Mouse (Mus musculus) midbrain, embryonic 10.5 days (tissue): ENCODE measurements at regions not wholly inside any gene's neighbourhood (a gene's known extent, or its start where the extent isn't known, plus 50 kb on each side); places are given as distances from the start of the nearest gene placed in this dataset.

Source experiments
- DNase-seq: peaks from one replicate; pipeline ENCODE4 v3.0.0-alpha.2; 2017; ENCODE audit warnings: low spot score
- H3K27ac ChIP-seq: fragments of 300-500 bp; sonication (generic); replicated peaks from 2 replicates; pipeline ENCODE4 v1.5.1; 2016; ENCODE audit warnings: mild to moderate bottlenecking
- H3K27me3 ChIP-seq: fragments of 300-500 bp; sonication (generic); 2 replicates; pipeline ENCODE4 v1.6.1; 2016; ENCODE audit warnings: low read depth, mild to moderate bottlenecking; ENCODE audit not compliant: poor library complexity, severe bottlenecking
- H3K36me3 ChIP-seq: fragments of 300-500 bp; sonication (generic); 2 replicates; pipeline ENCODE4 v1.6.1; 2016; ENCODE audit warnings: mild to moderate bottlenecking, moderate library complexity
- H3K4me1 ChIP-seq: fragments of 300-500 bp; sonication (generic); 2 replicates; pipeline ENCODE4 v1.6.1; 2016
- H3K4me3 ChIP-seq: fragments of 300-500 bp; sonication (generic); 2 replicates; pipeline ENCODE4 v1.5.1; 2016; ENCODE audit warnings: mild to moderate bottlenecking, moderate library complexity
- H3K9me3 ChIP-seq: fragments of 300-500 bp; sonication (generic); replicated peaks from 2 replicates; pipeline ENCODE4 v1.6.1; 2016; ENCODE audit warnings: mild to moderate bottlenecking
- WGBS: fragments of 180-500 bp; shearing (Covaris S2); methylation state at CpG from one replicate; pipeline ENCODE4 v1.1.7; 2016; 5-methylcytosine and 5-hydroxymethylcytosine counted together

DNA sequence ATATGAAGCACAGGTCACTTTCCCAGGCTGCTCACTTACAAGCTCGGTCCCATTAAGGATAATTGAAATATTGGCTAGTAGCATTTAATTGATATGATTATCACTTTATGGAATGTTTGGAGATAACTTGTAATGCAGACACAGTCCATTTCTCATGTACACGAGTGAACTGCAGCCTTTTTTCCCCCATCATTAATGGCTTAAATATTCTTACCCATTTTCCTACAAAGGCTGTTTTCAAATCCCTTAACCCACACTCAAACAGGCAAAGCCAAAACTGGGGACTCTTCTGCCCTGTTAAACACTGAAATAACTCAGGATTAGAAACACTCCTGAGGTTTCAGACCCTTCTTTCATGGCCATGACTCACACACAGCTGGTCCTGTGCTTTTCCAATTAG, 649.2 kb upstream of the Tenm3 start:
- Histone ChIP-seq H3K27me3 (no peaks in the 10 kb centered on the region), H3K4me3 (no peak overlapping the region), H3K4me1 (no peaks in the 10 kb centered on the region), H3K9me3 (no peaks in the 10 kb centered on the region), H3K36me3 (no peaks in the 10 kb centered on the region), H3K27ac (no peak overlapping the region)
- DNase-seq = no peak
- WGBS = 80% methylated on average over 2 of the region's 2 CpGs

DNA sequence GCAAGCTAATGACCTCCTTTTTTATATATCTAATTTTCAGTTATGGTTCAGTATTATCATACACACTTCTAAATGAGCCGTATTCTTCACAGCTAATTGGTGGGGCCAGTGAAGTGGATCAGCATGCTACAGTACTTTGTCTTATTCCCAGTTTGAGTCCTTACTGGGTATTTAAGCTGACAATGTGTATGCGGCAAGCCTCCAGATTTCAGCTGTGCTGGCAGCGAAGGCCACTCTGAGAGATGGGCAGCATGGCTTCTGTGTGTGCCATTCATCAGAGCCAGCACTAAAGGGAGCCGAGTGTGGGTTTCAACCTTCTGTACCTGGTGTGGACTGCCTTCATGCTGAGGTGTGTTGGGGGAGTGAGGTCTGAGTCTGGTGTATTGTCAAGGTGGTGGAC, 641.5 kb upstream of the Tenm3 start:
- Histone ChIP-seq H3K4me1 (no peaks in the 10 kb centered on the region), H3K4me3 (no peak overlapping the region), H3K27me3 (no peaks in the 10 kb centered on the region), H3K9me3 (no peaks in the 10 kb centered on the region), H3K27ac (no peak overlapping the region), H3K36me3 (no peaks in the 10 kb centered on the region)
- WGBS = 86% methylated on average over 4 of the region's 4 CpGs
- DNase-seq = no peak

DNA sequence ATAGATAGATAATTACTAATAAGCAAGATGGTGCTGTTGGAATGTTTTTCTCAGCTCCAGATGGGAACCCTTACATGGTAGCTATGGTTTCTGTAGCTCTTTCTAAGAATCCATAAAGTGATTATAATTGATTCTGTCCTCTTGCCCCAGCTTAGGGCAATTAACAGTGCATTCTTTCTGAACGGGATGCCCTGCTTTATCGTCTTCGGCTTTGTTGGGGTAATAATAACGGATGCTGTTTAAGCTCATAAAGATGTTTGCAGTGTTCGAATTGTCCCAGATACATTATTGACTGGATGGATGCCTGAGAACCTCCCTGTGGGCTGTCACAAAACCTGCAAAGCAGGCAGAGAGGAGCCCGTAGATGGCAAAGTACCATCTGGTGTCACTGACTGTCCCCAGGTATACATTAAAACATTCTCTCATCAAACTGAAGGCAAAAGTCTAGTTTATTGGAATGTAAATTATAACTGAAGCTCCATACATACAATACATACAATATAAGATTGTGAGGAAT, 637.8 kb upstream of the Tenm3 start:
- Histone ChIP-seq H3K27me3 (no peaks in the 10 kb centered on the region), H3K27ac (no peak overlapping the region), H3K9me3 (no peaks in the 10 kb centered on the region), H3K4me3 (no peak overlapping the region), H3K4me1 (no peaks in the 10 kb centered on the region), H3K36me3 (no peaks in the 10 kb centered on the region)
- DNase-seq = no peak
- 85% methylated on average over 6 of the region's 6 CpGs for WGBS

DNA sequence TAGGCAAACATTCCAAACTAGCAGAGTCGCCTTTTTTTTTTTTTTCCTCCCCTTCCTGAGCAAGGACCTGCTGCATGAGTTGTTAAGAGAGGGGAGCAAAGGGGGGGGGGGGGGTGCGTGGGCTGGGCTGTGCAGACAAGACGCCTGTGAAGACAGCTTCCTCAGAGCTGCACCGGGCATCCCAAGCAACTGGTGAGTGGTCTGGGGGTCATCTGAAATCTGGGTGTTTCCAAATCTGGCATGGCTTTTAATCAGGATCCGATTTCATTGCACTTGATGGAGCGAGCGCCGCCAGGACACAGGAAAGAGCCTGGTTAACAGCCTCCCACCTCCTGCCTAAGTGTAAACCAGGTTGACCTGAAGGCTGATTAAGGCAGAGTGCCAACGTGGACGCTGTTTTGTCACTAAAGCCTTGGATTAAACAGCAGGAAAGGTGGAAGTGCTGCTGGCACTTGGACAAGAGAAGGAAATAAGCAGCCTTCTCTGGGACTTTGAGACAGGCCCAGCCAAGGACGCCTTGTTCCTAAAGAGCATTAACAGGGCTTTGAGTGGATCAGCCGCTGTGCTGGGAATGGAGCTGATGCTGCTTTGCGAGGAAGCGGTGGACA, 622.3 kb upstream of the Tenm3 start:
- 48% methylated on average over 14 of the region's 14 CpGs for WGBS
- peak overlapping the region; percentile 55; the same call in 1 of the 2 replicates for H3K27ac ChIP-seq

DNA sequence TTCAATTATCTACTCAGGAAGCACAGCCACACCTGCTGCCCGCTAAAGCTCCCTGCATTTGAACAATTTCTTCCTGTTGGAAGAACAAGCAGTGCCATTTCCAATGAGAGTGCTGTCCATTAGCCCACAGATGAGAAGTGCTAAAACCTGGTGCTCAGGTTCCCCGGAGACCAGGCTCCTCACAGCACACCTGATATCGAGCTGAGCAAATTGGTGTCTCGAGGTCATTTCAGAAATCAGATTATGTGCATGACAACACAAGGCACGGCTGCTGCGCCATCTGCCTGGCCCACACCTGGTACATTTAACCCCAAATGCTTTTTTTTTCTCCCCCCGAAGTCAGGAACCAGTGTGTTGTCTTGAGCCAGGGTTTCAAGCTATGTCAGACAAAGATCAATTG, 621.3 kb upstream of the Tenm3 start:
- Histone ChIP-seq H3K27ac (no peak overlapping the region), H3K27me3 (no peaks in the 10 kb centered on the region), H3K9me3 (no peaks in the 10 kb centered on the region), H3K36me3 (no peaks in the 10 kb centered on the region), H3K4me1 (peaks cover 42% of the 10 kb centered on the region), H3K4me3 (no peak overlapping the region)
- no peak for DNase-seq
- 80% methylated on average over 7 of the region's 7 CpGs for WGBS

More for the DNA sequence above, 622.3 kb upstream of the Tenm3 start:
- Histone ChIP-seq H3K36me3 (no peaks in the 10 kb centered on the region), H3K4me1 (peaks cover 37% of the 10 kb centered on the region), H3K4me3 (no peak overlapping the region), H3K27me3 (no peaks in the 10 kb centered on the region), H3K9me3 (no peaks in the 10 kb centered on the region)
- no peak for DNase-seq

DNA sequence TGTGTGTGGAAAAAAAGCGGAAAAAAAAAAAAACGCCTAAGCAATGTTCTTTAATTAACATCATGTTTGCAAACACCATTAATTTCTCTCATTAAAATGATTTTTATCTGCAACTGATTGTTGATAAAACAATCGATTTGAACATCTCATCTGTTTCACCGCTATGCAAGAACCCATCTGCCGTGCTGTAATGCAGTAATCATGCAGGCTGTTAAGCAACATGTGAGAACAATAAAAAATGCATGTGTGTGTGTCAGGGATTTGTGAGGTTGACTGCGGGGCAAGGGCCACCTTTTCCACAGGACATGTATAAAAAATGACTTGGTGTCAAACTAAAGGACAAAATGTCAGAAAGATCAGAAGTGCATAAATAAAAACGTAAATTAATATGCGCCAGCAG, 618.9 kb upstream of the Tenm3 start:
- 65% methylated on average over 8 of the region's 8 CpGs for WGBS
- Histone ChIP-seq H3K27me3 (no peaks in the 10 kb centered on the region), H3K36me3 (no peaks in the 10 kb centered on the region), H3K27ac (peak overlapping the region; percentile 38; the same call in 1 of the 2 replicates), H3K9me3 (no peaks in the 10 kb centered on the region), H3K4me3 (no peak overlapping the region), H3K4me1 (peaks cover 42% of the 10 kb centered on the region)
- DNase-seq = no peak

DNA sequence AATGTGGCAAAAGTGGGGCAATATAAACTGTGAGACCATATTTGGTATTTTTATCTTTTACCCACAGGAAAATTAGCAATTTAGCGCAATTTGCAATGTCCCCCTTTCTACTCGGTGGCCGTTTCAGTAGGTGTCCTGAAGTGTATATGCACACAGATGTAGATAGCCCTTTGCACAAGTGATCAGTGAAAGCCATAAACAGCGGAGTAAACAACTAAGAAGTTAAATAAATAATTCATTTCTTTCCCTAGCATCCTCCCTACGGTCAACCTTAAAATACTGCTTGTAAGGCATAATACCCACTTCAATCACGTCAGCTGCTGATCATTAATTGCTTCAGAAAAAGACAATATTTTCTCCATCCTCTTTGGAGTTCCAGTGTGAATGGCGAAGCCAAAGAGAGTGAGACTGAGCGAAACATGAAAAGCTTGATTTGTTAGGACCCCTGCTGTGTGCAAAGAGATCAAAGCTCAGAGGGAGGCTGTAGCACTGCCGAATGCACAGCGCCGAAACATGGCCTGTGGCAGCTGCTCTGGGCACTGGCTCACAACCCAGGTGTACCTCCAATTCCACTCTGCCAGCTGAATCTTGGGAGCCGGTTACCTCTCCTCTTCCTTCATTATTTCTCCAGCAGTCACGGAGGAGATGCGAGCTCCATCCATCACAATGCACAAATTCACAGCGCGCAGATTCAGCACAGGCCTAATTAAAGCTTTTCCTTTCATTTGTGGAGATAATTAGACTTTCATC, 618.1 kb upstream of the Tenm3 start:
- Histone ChIP-seq H3K36me3 (no peaks in the 10 kb centered on the region), H3K4me1 (peaks cover 42% of the 10 kb centered on the region), H3K9me3 (no peaks in the 10 kb centered on the region), H3K27me3 (no peaks in the 10 kb centered on the region), H3K4me3 (peak overlapping the region; percentile 34; the same call in 1 of the 2 replicates), H3K27ac (peak overlapping the region; percentile 67)
- 16% methylated on average over 16 of the region's 16 CpGs for WGBS
- peak; percentile 62 for DNase-seq

DNA sequence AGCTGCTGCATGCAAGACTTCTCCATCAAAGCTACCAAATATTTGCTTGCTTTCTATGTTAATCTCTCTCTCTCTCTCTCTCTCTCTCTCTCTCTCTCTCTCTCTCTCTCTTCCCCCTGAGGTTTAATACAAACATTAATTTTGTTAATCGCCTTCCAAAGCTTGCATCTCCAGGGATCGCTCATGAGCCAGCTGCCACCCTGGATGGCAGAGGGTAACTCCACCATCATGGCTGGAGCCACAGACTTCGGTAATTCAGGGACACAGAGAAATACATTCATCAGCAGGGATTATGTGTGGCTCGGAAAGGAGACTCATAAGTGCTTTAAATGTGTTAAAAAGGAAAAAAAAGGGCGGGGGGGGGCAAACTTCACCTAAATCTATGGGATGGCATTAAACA, 601.7 kb upstream of the Tenm3 start:
- Histone ChIP-seq H3K27ac (no peak overlapping the region), H3K27me3 (no peaks in the 10 kb centered on the region; the same call in 1 of the 2 replicates), H3K36me3 (no peaks in the 10 kb centered on the region), H3K4me3 (no peak overlapping the region), H3K9me3 (no peaks in the 10 kb centered on the region), H3K4me1 (peaks cover 38% of the 10 kb centered on the region)
- WGBS = 72% methylated on average over 5 of the region's 5 CpGs
- DNase-seq = no peak

DNA sequence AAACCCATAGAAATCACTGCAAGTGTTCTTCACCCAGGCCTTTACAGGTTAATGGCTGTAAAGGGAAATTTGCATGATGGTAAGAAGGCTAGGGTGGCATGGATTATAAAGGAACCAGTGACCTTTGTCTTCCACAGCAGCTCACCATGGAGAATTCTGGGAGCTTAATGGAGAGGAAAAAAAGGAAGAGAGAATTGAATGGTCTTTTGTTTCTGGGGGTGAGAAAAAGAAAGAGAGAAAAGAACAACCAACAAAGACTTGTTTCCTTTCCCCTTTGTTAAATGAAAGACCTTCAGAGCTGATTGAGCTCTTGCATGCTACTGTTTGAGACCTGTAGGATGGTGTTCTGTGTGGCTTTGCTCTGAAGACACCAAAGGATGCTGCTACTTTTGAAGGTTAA, 597.5 kb upstream of the Tenm3 start:
- no peak for DNase-seq
- Histone ChIP-seq H3K27me3 (no peaks in the 10 kb centered on the region; the same call in 1 of the 2 replicates), H3K9me3 (no peaks in the 10 kb centered on the region), H3K27ac (no peak overlapping the region), H3K36me3 (no peaks in the 10 kb centered on the region), H3K4me3 (no peak overlapping the region), H3K4me1 (peaks cover 45% of the 10 kb centered on the region)

DNA sequence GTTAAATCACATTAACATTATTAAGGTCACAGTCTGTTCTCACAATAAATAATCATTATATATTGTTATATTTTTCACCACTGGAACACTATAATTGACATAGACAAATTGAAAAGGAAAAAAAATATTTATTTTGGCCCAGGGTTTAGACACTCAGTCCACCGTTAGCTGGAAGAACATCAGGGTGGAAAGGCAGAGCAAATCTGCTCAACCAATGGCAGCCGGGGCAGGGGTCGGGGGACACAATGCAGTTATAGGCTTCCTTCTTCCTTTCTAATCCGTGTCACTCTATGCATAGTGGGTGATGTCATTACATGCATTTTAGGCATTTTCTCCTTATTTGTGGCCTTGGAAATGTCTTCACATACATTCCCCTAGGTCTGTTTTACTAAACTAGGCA, 552.8 kb upstream of the Tenm3 start:
- Histone ChIP-seq H3K4me3 (no peak overlapping the region), H3K27ac (no peak overlapping the region), H3K4me1 (no peaks in the 10 kb centered on the region), H3K36me3 (no peaks in the 10 kb centered on the region), H3K9me3 (no peaks in the 10 kb centered on the region), H3K27me3 (no peaks in the 10 kb centered on the region)
- no peak for DNase-seq
- WGBS = 84% methylated on average over 4 of the region's 4 CpGs

DNA sequence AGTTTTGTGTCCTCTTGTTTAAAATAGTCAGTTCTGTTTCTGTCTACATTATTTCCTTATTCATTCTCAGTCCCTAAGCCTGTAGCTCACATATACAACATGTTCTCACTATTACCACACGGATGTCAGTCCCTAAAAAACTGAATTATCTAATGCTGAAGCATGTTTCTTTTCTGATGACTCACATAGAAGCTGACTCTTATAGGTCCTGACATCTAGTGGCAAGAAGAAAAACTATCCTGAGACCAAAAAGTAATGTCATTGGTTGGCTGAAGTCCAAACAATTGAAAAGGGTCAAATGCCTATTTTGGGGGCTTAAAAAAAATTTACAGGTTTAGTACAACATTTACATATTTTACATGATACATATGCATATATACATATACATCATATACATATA, 551.3 kb upstream of the Tenm3 start:
- Histone ChIP-seq H3K27ac (no peak overlapping the region), H3K4me3 (no peak overlapping the region), H3K36me3 (no peaks in the 10 kb centered on the region), H3K4me1 (no peaks in the 10 kb centered on the region), H3K27me3 (no peaks in the 10 kb centered on the region), H3K9me3 (no peaks in the 10 kb centered on the region)
- 40% methylated on average over 1 of the region's 1 CpGs for WGBS
- DNase-seq = no peak

DNA sequence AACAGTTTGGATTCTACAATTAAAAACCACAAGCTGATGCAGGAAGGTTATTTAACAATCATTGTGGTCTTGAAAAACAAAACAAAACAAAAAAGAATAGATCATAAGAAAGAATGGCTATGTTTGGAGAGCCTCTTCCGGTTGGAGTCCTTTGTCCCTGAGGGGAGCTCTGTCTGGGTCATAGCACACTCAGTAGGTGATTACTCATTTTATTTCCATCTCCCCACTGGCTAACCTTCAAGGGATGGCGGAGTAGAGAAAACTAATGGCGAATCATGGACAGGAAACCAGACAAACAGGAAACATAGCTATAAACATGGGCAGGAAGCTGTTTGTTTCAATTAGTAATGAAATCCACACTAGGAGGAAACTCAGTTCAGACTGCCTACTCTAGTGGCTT, 545.8 kb upstream of the Tenm3 start:
- no peaks in the 10 kb centered on the region for H3K9me3 ChIP-seq
- H3K36me3 ChIP-seq = no peaks in the 10 kb centered on the region
- H3K27ac ChIP-seq = no peak overlapping the region
- H3K4me3 ChIP-seq = no peak overlapping the region
- no peak for DNase-seq
- WGBS = 75% methylated on average over 3 of the region's 3 CpGs
- H3K27me3 ChIP-seq = no peaks in the 10 kb centered on the region
- no peaks in the 10 kb centered on the region; the same call in 1 of the 2 replicates for H3K4me1 ChIP-seq

DNA sequence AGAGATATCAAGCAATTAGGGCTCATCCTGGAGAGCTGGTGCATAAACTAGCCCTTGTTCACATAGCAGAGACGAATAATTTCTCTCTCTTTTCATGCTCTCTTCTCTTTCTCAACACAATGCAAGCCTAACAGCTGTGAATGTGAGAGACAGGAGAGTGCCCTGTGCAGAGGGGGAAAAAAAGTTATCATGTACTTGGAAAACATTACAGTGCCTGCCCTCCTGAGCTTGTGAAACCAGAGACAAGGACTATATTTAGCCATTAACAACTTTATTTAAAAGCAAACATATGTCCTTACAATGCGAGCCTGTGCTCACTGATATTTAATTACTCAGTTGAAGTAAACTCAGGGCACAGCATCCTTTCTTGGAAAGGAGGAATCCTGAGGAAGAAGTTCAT, 543.8 kb upstream of the Tenm3 start:
- Histone ChIP-seq H3K4me3 (no peak overlapping the region), H3K27me3 (no peaks in the 10 kb centered on the region), H3K9me3 (no peaks in the 10 kb centered on the region), H3K27ac (no peak overlapping the region), H3K36me3 (no peaks in the 10 kb centered on the region), H3K4me1 (no peaks in the 10 kb centered on the region; the same call in 1 of the 2 replicates)
- DNase-seq = no peak
- 76% methylated on average over 2 of the region's 2 CpGs for WGBS
